Mouse (Mus musculus) hindbrain, embryonic 12.5 days (tissue): Measurements from ENCODE around the gene 1700069L16Rik. TPM values are rescaled to one million over a fixed set of nuclear protein-coding genes. Genes with fewer than 3 reads are reported as not detected.

Experiments used
- ATAC-seq: fragments of 200-750 bp; cut with Nextera tagmentation; 2 replicates; pipeline ENCODE4 v1.8.0; 2017; ENCODE audit warnings: moderate TSS enrichment; ENCODE audit not compliant: low FRiP score
- H3K27ac ChIP-seq: fragments of 300-500 bp; sonication (generic); 2 replicates; pipeline ENCODE4 v1.5.1; 2016; ENCODE audit warnings: mild to moderate bottlenecking
- H3K27me3 ChIP-seq: fragments of 300-500 bp; sonication (generic); 2 replicates; pipeline ENCODE4 v1.6.1; 2016; ENCODE audit warnings: mild to moderate bottlenecking
- H3K36me3 ChIP-seq: fragments of 300-500 bp; sonication (generic); 2 replicates; pipeline ENCODE4 v1.6.1; 2016; ENCODE audit warnings: mild to moderate bottlenecking
- H3K4me1 ChIP-seq: fragments of 300-500 bp; sonication (generic); 2 replicates; pipeline ENCODE4 v1.6.1; 2016
- H3K4me2 ChIP-seq: fragments of 300-500 bp; sonication (generic); replicated peaks from 2 replicates; pipeline ENCODE4 v1.6.1; 2016; ENCODE audit warnings: mild to moderate bottlenecking
- H3K4me3 ChIP-seq: fragments of 300-500 bp; sonication (generic); 2 replicates; pipeline ENCODE4 v1.5.1; 2016; ENCODE audit warnings: mild to moderate bottlenecking
- H3K9ac ChIP-seq: fragments of 300-500 bp; sonication (generic); 2 replicates; pipeline ENCODE4 v1.6.1; 2016; ENCODE audit warnings: mild to moderate bottlenecking, moderate library complexity
- H3K9me3 ChIP-seq: fragments of 300-500 bp; sonication (generic); replicated peaks from 2 replicates; pipeline ENCODE4 v1.6.1; 2016; ENCODE audit warnings: mild to moderate bottlenecking
- WGBS: fragments of 180-500 bp; shearing (Covaris S2); methylation state at CpG from one replicate; pipeline ENCODE4 v1.1.7; 2016; 5-methylcytosine and 5-hydroxymethylcytosine counted together
- polyA plus RNA-seq: library from polyadenylated mRNA; unstranded; fragments of >200 nt; fragmentation: Nextera tagmentation; extraction: Ambion mirVana; gene quantifications from 2 replicates; pipeline ENCODE4 v1.2.1, GENCODE M21; 2016

Gene 1700069L16Rik
- not detected in 2 replicates for polyA plus RNA-seq

DNA sequence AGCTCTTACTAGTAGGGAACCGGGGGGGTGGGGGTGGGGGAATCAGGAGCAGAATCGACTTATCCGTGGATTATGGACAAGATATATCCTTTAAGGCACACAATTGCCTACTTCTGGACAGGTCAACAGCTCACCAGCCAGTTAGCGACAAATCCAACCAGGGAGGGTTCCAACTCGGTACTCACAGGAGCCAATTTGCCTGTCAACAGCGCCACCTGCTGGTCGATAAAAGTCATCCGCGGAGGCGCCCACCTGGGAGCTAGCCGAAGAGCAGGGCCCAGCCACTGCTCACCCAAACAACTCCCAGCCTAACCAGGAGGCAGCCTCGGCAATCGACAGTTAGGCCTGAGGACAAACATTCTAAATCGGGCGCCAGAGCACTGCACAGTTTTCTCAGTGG, at the start of gene 1700069L16Rik:
1700069L16Rik (minus strand) TSS at position 327 of the 400 bp plus-strand sequence.
- H3K9ac ChIP-seq = no peak within 1 kb of the TSS
- no peaks in the 10 kb centered on the region for H3K36me3 ChIP-seq
- H3K27me3 ChIP-seq = no peaks in the 10 kb centered on the region
- WGBS = 4% methylated on average over 15 of the region's 15 CpGs
- ATAC-seq = peak; percentile 69
- peaks cover 3% of the 10 kb centered on the region; the same call in 1 of the 2 replicates for H3K4me1 ChIP-seq
- no peak within 1 kb of the TSS for H3K27ac ChIP-seq
- H3K4me3 ChIP-seq = no peak within 1 kb of the TSS
- H3K9me3 ChIP-seq = no peaks in the 10 kb centered on the region
- no peak within 1 kb of the TSS for H3K4me2 ChIP-seq

DNA sequence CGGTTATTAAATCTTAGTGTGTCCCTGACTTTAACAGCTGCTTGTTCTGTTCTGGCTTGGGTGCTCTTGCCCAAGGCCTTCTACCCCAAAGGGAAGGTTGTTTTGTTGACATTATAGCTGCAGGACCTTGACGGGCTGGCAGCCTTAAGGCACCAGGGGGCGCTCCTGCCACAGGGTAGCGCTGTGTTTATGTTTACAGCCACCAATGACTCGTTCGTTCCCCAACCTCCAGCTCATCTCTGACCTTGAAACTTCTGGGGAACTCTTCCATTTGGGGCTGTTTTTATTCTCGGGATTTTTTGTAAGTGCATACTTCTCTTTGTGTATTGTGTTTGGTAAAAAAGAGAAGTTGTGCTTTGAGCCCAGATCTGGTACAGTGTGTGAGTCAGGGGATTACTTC, 49.1 kb upstream of the 1700069L16Rik start:
- peaks cover 49% of the 10 kb centered on the region for H3K36me3 ChIP-seq
- H3K4me1 ChIP-seq = peaks cover 28% of the 10 kb centered on the region
- no peak overlapping the region for H3K27ac ChIP-seq
- no peaks in the 10 kb centered on the region for H3K9me3 ChIP-seq
- ATAC-seq = no peak
- peak overlapping the region; percentile 95 for H3K4me2 ChIP-seq
- 3% methylated on average over 7 of the region's 7 CpGs for WGBS
- peak overlapping the region; percentile 93 for H3K4me3 ChIP-seq
- peak overlapping the region; percentile 79; the same call in 1 of the 2 replicates for H3K9ac ChIP-seq
- H3K27me3 ChIP-seq = no peaks in the 10 kb centered on the region

DNA sequence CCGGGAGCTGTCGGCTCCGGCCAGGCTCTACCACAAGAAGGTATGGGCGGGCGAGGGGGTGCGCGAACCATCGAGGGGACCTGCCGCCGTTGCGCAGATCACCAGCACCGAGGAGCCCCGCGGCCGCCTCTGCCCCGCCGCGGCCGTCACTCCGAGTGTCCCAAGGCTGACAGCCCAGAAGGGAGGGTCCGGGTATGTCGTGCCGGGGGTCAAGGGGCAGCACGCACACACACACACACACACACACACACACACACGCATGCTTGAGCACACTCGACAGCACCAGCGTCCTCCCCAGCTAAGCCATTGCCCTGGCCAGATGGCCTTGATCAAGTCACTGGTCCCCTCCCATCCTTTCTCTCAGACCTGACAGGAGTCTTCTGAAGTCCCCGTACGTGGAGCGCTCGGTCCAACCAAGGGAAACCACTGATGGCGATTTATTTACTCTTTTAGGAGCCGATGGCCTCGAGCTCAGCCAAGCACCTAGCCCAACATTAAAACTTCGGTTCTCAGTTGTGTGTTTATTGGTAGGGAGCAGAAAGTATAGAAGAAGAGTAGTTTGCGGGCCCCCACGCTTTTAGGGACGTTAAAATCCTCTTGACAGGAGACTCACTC, 48.4 kb upstream of the 1700069L16Rik start:
- peak overlapping the region; percentile 79 for H3K9ac ChIP-seq
- no peaks in the 10 kb centered on the region for H3K9me3 ChIP-seq
- peak; percentile 59 for ATAC-seq
- no peaks in the 10 kb centered on the region for H3K27me3 ChIP-seq
- peaks cover 50% of the 10 kb centered on the region for H3K36me3 ChIP-seq
- H3K4me3 ChIP-seq = peak overlapping the region; percentile 93
- H3K27ac ChIP-seq = peak overlapping the region; percentile 44
- WGBS = 3% methylated on average over 34 of the region's 38 CpGs
- peaks cover 28% of the 10 kb centered on the region for H3K4me1 ChIP-seq
- peak overlapping the region; percentile 95 for H3K4me2 ChIP-seq

DNA sequence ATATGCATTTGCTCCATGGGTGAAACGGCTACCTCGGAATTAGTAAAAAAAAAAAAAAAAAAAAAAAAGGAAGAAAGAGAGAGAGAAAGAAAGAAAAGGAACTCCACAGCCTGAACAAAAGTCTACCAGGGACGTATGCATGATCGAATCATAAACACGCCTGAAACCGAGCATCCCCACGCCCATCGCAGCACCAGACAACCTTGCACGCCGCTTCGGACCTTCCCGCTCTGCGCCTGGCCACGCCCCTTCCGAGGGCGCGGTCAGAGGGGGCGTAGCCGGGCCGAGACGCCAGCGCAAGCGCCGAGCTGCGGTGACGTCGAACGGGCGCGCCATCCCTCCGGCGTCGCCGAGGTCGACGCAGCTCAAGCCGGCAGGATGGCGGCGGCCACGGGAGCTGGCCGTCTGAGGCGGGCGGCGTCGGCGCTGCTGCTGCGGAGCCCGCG, 47.9 kb upstream of the 1700069L16Rik start, which contains the start of the genes Sart3 and Iscu:
Sart3 (minus strand) TSS at position 61 of the 446 bp plus-strand sequence.
Iscu (plus strand) TSS at position 299 of the 446 bp plus-strand sequence.
- Histone ChIP-seq H3K4me2 (peak within 1 kb of the TSS; percentile 95), H3K4me1 (peaks cover 28% of the 10 kb centered on the region), H3K9me3 (no peaks in the 10 kb centered on the region), H3K9ac (peak within 1 kb of the TSS; percentile 95), H3K27ac (peak within 1 kb of the TSS; percentile 98), H3K36me3 (peaks cover 51% of the 10 kb centered on the region), H3K27me3 (no peaks in the 10 kb centered on the region), H3K4me3 (peak within 1 kb of the TSS; percentile 93)
- peak; percentile 85 for ATAC-seq
- WGBS = 0% methylated on average over 49 of the region's 49 CpGs

DNA sequence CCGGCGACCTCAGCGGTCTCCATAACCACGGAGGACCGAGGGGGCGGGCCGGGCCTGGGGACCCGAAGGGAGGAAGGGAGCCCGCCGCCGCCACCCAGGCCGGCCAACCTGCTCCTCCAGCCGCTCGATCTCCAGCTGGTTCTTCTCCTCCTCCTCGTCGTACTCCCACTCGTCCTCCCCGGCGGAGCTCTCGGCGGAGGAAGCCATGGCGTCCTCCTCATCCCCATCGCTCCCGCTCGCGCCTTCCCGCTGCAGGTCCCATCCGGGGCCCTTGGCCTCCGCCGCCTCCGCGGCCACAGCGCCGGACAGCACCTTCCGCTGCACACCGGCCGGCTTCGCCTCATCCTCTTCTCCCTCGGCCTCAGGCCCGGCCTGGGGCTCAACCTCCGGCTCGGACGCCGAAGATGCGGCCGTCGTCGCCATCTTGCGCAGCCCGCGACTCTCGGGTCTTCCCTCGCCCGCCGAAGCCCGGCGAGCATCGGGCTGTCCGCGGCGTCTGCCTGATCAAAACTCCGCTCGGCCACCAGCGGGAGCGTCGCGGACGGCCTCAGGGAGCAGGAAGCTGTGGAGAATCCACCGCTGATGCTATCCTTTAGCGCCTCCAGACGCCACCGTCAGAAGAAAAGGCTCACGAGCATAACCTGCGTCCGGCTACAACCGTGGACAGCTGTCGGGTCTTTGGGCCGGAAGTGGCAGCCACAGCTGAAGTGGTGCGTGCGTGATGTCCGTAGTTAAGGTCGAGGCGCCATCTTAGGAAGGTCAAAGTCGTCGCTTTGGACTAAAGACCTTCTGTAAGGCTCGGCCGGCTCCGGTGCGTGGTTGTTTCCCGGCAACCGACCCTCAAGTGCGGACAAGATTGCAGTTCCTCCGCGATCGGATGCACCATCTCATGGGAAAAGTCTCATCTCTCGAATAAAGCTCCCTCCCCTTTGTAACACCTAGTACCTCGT, 46.9 kb upstream of the 1700069L16Rik start:
- under 1% methylated on average over 88 of the region's 97 CpGs for WGBS
- Histone ChIP-seq H3K4me2 (peak overlapping the region; percentile 95), H3K4me3 (peak overlapping the region; percentile 93), H3K27me3 (no peaks in the 10 kb centered on the region), H3K9ac (peak overlapping the region; percentile 95), H3K36me3 (peaks cover 53% of the 10 kb centered on the region), H3K4me1 (peaks cover 28% of the 10 kb centered on the region), H3K27ac (peak overlapping the region; percentile 98), H3K9me3 (no peaks in the 10 kb centered on the region)
- ATAC-seq = peak; percentile 78

DNA sequence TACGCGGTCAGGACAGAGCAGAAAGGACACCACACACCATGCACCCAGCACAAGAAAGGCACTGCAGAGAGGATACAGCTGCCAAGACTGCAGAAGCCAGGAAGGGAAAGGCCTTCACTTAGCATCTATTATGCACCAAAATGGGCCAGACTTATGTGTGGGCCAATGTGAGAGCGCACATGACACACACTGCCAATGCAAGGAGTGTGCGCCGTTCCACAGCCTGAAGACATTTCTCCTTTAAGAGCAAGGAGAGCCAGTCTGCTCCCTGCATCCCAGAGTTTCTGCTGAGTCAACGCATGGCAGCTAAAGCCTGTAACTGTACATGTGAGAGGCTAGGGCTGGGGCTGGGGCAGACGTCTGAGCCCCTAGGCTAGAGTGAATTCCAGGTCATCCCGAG, 44.2 kb upstream of the 1700069L16Rik start:
- Histone ChIP-seq H3K4me1 (peaks cover 26% of the 10 kb centered on the region), H3K36me3 (peaks cover 45% of the 10 kb centered on the region), H3K27ac (no peak overlapping the region), H3K9me3 (no peaks in the 10 kb centered on the region), H3K27me3 (no peaks in the 10 kb centered on the region), H3K9ac (no peak overlapping the region), H3K4me3 (no peak overlapping the region), H3K4me2 (no peak overlapping the region)
- no peak for ATAC-seq
- 91% methylated on average over 8 of the region's 8 CpGs for WGBS

DNA sequence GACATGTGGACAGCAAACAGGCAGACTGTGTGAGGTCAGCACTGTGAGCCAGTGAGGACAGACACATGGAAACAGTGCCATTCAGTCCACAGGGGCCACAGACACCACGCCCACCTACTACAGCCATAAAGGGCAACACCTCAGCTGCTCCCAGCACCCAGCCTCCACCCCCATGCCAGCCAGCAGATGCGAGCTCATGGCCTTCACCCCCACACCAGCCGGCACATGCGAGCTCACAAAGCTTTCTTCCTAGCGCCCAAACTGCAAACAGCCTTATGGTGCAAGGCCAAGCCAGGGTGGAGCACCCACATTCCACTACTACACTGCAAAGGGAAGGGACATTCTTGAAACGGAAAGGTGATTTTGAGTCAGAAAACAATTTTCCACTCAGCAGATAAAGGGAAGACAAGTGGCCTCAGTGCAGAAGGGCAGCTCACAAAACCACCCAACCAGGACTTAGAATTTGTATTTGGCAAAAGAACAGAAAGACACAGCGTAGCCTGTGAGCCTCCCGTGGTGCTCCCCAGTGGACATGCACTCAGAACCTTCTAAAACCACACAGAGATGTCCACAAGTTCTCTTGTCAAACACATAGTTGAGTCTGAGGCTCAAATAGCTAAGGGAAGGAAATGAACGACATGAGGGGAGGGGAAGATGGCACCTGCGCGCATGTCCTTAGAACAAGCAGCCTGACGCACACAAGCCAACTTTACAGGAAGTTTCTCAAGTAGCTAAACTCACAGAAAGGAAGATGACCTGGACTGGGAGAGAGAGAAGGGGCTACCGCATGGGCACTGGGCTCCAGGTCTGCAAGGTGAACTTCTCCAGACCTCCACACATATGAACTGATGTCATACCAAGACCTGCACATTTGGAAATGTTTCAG, 41.3 kb upstream of the 1700069L16Rik start:
- Histone ChIP-seq H3K9me3 (no peaks in the 10 kb centered on the region), H3K4me2 (no peak overlapping the region), H3K4me3 (no peak overlapping the region), H3K36me3 (peaks cover 74% of the 10 kb centered on the region), H3K9ac (no peak overlapping the region), H3K27ac (no peak overlapping the region), H3K4me1 (peaks cover 17% of the 10 kb centered on the region), H3K27me3 (no peaks in the 10 kb centered on the region)
- WGBS = 92% methylated on average over 13 of the region's 13 CpGs
- no peak for ATAC-seq

DNA sequence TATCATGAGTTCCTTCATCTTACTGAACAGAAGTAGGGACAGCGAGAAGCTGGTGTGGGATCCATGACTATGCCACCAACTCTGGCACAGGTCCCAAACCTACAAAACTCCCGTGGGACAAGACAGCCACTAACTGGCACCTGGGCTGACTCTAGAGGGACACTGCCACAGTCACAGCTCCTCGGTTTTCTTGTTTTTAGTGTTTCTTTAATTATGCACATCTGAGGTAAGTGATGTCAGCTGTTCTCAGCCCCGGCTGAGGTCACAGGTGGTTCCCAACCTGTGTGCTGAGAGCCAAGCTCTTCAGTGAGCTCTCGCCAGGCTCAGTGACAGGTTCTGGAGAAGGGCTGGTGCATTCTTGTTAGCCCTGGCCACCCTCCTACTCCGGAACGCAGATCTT, 39.9 kb upstream of the 1700069L16Rik start:
- no peak overlapping the region for H3K27ac ChIP-seq
- H3K27me3 ChIP-seq = no peaks in the 10 kb centered on the region
- H3K9ac ChIP-seq = no peak overlapping the region
- no peaks in the 10 kb centered on the region for H3K9me3 ChIP-seq
- H3K4me2 ChIP-seq = no peak overlapping the region
- no peak overlapping the region for H3K4me3 ChIP-seq
- 94% methylated on average over 7 of the region's 7 CpGs for WGBS
- H3K4me1 ChIP-seq = peaks cover 4% of the 10 kb centered on the region
- no peak for ATAC-seq
- peaks cover 88% of the 10 kb centered on the region for H3K36me3 ChIP-seq

DNA sequence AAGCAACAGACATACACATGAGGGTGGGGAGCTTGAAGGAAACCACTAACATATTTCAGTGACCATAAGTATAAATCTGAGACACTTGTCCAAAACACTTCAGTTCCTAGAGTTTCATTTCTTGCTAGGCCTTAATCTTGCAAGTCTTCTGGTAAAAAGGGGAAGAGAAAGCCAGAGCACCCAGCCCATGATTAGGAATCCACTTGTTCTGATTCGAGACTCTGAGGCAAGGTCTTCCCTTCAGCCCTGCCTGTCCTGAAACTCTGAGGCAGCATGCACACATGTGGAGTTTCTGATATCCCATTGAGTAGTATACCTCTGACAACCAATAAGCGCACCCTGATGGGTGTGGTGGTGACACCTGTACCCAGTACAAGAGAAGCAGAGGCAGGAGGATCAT, 37.0 kb upstream of the 1700069L16Rik start:
- 93% methylated on average over 2 of the region's 2 CpGs for WGBS
- H3K27me3 ChIP-seq = no peaks in the 10 kb centered on the region
- no peaks in the 10 kb centered on the region for H3K4me1 ChIP-seq
- H3K27ac ChIP-seq = no peak overlapping the region
- no peak for ATAC-seq
- H3K4me3 ChIP-seq = no peak overlapping the region
- H3K9ac ChIP-seq = no peak overlapping the region
- no peaks in the 10 kb centered on the region for H3K9me3 ChIP-seq
- no peak overlapping the region for H3K4me2 ChIP-seq
- peaks cover 88% of the 10 kb centered on the region for H3K36me3 ChIP-seq

DNA sequence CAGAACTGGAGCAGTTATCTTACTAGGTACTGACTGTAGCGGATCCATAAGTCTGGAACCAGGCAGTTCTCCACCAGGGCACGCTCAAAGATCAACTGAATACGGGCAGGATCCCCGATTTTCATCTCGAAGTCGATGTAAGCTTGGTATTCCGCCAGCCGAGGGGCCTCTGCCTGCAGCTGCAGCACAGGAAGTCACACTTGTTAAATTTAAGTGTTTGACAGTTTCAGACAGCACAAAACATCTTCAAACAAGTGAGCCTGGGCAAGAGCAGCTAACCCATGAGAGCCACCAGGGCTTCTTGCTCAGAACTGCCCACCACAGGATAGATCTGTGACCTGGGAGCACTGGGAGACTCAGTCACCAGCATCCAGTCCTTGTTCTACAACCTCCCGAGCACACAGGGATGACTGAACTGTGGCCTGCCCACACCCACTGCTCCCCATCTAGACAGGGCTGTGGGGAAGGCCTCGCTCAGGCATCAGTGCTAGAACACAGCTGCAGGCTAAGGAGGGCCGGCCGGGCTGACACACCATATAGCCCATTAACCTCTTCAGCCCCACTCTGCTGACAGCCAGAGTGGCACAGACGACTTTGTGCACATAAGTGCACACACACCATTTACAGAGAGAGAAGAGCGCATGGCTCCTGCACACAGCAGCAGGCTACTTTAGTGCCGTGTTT, 30.9 kb upstream of the 1700069L16Rik start:
- Histone ChIP-seq H3K27me3 (no peaks in the 10 kb centered on the region), H3K4me1 (no peaks in the 10 kb centered on the region), H3K9me3 (no peaks in the 10 kb centered on the region), H3K9ac (no peak overlapping the region), H3K27ac (no peak overlapping the region), H3K4me2 (no peak overlapping the region), H3K4me3 (no peak overlapping the region), H3K36me3 (peaks cover 100% of the 10 kb centered on the region)
- WGBS = 91% methylated on average over 15 of the region's 15 CpGs
- ATAC-seq = no peak

DNA sequence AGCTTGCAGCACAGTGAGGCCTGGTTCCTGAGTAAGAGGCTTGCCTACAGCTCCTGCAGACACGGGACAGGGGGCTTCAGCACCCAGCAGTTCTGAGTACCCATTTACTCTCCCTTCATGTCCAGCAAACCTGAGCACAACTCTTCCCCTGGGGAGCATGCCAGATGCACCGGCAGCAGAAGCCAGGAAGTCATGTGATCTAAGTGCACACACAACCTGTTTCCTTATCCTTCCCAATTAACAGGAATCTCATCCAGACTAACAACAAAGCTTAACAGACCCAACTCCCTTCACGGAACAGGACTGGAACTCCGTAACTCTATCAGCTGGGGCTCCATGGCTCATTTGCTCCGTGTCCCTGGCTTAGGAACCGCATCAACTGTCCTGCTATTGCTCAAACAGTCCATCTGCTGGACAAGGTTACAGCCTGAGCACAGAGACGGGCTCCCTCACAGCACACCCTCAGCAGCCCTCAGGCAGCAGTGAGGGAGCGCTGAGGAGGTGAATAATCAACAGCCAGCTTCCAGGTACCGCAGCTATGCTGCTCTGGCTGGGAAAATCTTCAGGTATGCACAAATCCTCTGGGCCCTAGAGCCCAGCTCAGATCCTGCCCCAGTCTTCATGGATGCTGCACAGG, 27.1 kb upstream of the 1700069L16Rik start:
- H3K4me1 ChIP-seq = no peaks in the 10 kb centered on the region
- no peak for ATAC-seq
- H3K36me3 ChIP-seq = peaks cover 99% of the 10 kb centered on the region
- WGBS = 91% methylated on average over 9 of the region's 9 CpGs
- no peaks in the 10 kb centered on the region for H3K27me3 ChIP-seq
- H3K9ac ChIP-seq = no peak overlapping the region
- no peak overlapping the region for H3K4me3 ChIP-seq
- H3K4me2 ChIP-seq = no peak overlapping the region
- no peaks in the 10 kb centered on the region for H3K9me3 ChIP-seq
- H3K27ac ChIP-seq = no peak overlapping the region
